Mouse (Mus musculus) neural tube, embryonic 12.5 days (tissue): ENCODE data around the gene Slc7a4. TPM values are rescaled to one million over a fixed set of nuclear protein-coding genes. Genes with fewer than 3 reads are reported as not detected.

Experiments
- ATAC-seq: fragments of 200-750 bp; cut with Nextera tagmentation; 2 replicates; pipeline ENCODE4 v1.8.0; 2017; ENCODE audit warnings: low read depth, mild to moderate bottlenecking, moderate TSS enrichment, moderate library complexity; ENCODE audit not compliant: low FRiP score
- H3K27ac ChIP-seq: fragments of 300-500 bp; sonication (generic); 2 replicates; pipeline ENCODE4 v1.5.1; 2016
- H3K27me3 ChIP-seq: fragments of 300-500 bp; sonication (generic); replicated peaks from 2 replicates; pipeline ENCODE4 v1.6.1; 2016; ENCODE audit warnings: mild to moderate bottlenecking
- H3K36me3 ChIP-seq: fragments of 300-500 bp; sonication (generic); 2 replicates; pipeline ENCODE4 v1.6.1; 2016; ENCODE audit warnings: mild to moderate bottlenecking
- H3K4me1 ChIP-seq: fragments of 300-500 bp; sonication (generic); 2 replicates; pipeline ENCODE4 v1.6.1; 2016
- H3K4me2 ChIP-seq: fragments of 300-500 bp; sonication (generic); replicated peaks from 2 replicates; pipeline ENCODE4 v1.6.1; 2016; ENCODE audit warnings: mild to moderate bottlenecking
- H3K4me3 ChIP-seq: fragments of 300-500 bp; sonication (generic); 2 replicates; pipeline ENCODE4 v1.5.1; 2016
- H3K9ac ChIP-seq: fragments of 300-500 bp; sonication (generic); 2 replicates; pipeline ENCODE4 v1.6.1; 2016; ENCODE audit warnings: mild to moderate bottlenecking
- H3K9me3 ChIP-seq: fragments of 300-500 bp; sonication (generic); 2 replicates; pipeline ENCODE4 v1.6.1; 2016; ENCODE audit warnings: mild to moderate bottlenecking
- WGBS: fragments of 180-500 bp; shearing (Covaris S2); methylation state at CpG from one replicate; pipeline ENCODE4 v1.1.7; 2016; 5-methylcytosine and 5-hydroxymethylcytosine counted together
- polyA plus RNA-seq: library from polyadenylated mRNA; unstranded; fragments of >200 nt; fragmentation: Nextera tagmentation; extraction: Ambion mirVana; gene quantifications from 2 replicates; pipeline ENCODE4 v1.2.1, GENCODE M21; 2016

The Slc7a4 gene
- polyA plus RNA-seq, 1 experiment from 2014 or later = 6.6 TPM

GRCm38 (mm10) chr16:17600944-17601562 lies 18.0 kb upstream of the Slc7a4 start:
- WGBS = 77% methylated on average over 3 of the region's 3 CpGs

GRCm38 (mm10) chr16:17590731-17591130 lies 7.7 kb upstream of the Slc7a4 start:
- H3K9me3 ChIP-seq = no peaks in the 10 kb centered on the region
- H3K4me3 ChIP-seq = no peak overlapping the region
- no peaks in the 10 kb centered on the region for H3K36me3 ChIP-seq
- no peaks in the 10 kb centered on the region for H3K27me3 ChIP-seq
- no peak overlapping the region for H3K9ac ChIP-seq
- H3K4me1 ChIP-seq = no peaks in the 10 kb centered on the region
- H3K4me2 ChIP-seq = no peak overlapping the region
- no peak overlapping the region for H3K27ac ChIP-seq
- ATAC-seq = no peak
- WGBS = 52% methylated on average over 2 of the region's 2 CpGs

More at GRCm38 (mm10) chr16:17600944-17601562, 18.0 kb upstream of the Slc7a4 start:
- Histone ChIP-seq H3K36me3 (no peaks in the 10 kb centered on the region), H3K9me3 (no peaks in the 10 kb centered on the region), H3K4me2 (no peak overlapping the region), H3K27me3 (no peaks in the 10 kb centered on the region), H3K4me1 (no peaks in the 10 kb centered on the region), H3K27ac (no peak overlapping the region), H3K4me3 (no peak overlapping the region), H3K9ac (no peak overlapping the region)
- no peak for ATAC-seq

- Histone ChIP-seq H3K36me3 (no peaks in the 10 kb centered on the region), H3K4me2 (no peak overlapping the region), H3K9ac (no peak overlapping the region), H3K4me3 (no peak overlapping the region), H3K27me3 (no peaks in the 10 kb centered on the region), H3K27ac (no peak overlapping the region), H3K9me3 (no peaks in the 10 kb centered on the region), H3K4me1 (no peaks in the 10 kb centered on the region)
- WGBS = 87% methylated on average over 7 of the region's 7 CpGs
- ATAC-seq = no peak
These were observed 1.5 kb upstream of the Slc7a4 start for GRCm38 (mm10) chr16:17584555-17584954.

- H3K9me3 ChIP-seq = no peaks in the 10 kb centered on the region
- peak overlapping the region; percentile 46 for H3K4me3 ChIP-seq
- H3K4me2 ChIP-seq = peak overlapping the region; percentile 73
- H3K36me3 ChIP-seq = no peaks in the 10 kb centered on the region
- ATAC-seq = no peak
- peaks cover 37% of the 10 kb centered on the region for H3K27me3 ChIP-seq
- H3K9ac ChIP-seq = peak overlapping the region; percentile 59
- H3K27ac ChIP-seq = no peak overlapping the region
- peaks cover 10% of the 10 kb centered on the region; the same call in 1 of the 2 replicates for H3K4me1 ChIP-seq
- WGBS = 13% methylated on average over 8 of the region's 8 CpGs
These were observed 6.2 kb downstream of the Slc7a4 start for GRCm38 (mm10) chr16:17576825-17577215.

DNA sequence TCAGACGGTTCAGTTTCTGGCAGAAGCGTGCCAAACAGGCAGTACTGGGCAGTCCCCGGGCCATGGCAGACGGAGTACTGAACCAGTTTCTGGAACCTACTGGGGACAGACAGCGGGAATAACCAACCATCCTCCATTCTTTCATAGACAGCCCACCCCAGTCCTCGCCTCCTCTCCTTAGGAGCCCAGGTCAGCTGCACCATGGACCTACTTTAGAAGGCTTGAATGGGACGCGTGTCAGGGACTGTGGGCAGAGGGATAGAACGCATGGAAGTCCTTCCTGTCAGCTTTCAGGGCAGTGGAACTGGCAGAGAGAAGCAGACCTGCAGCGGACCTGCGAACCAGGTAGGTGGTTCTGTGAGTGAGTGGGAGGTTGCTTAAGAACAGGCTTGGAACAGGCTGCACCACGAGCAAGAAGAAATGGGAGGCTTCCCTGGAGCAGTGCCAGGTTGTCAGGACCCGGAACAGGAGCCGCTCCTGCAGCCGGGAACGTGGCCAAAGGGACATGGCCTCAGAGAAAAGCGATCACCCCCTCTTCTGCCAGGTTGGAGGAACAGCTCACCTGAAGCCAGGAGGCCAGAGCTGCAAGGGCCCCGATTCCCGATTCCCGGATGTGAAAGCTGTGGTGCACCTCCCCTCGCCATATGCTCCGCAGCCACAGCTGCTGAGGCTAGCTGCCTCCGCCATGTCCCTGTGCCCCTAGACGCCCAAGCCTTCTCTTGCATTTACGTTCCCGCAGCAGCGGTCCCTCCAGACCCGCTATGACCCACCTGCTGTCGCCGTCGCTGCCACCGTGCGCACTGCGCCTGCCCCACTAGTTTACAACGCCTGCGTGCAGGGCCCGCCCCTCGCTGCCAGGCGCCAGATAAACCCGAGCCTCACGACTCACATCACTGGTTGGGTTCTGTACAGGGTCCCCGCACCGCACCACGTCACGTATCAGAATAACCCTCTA lies 6.9 kb downstream of the Slc7a4 start:
- no peaks in the 10 kb centered on the region for H3K36me3 ChIP-seq
- no peak overlapping the region; the same call in 1 of the 2 replicates for H3K27ac ChIP-seq
- H3K9ac ChIP-seq = peak overlapping the region; percentile 59
- ATAC-seq = peak; percentile 41; the same call in 1 of the 2 replicates
- peak overlapping the region; percentile 73 for H3K4me2 ChIP-seq
- H3K27me3 ChIP-seq = peaks cover 40% of the 10 kb centered on the region
- H3K9me3 ChIP-seq = no peaks in the 10 kb centered on the region
- H3K4me3 ChIP-seq = peak overlapping the region; percentile 46
- peaks cover 10% of the 10 kb centered on the region; the same call in 1 of the 2 replicates for H3K4me1 ChIP-seq
- WGBS = 14% methylated on average over 45 of the region's 45 CpGs

- 35% methylated on average over 4 of the region's 4 CpGs for WGBS
- Histone ChIP-seq H3K4me2 (no peak overlapping the region), H3K4me1 (peaks cover 10% of the 10 kb centered on the region), H3K9ac (no peak overlapping the region), H3K4me3 (no peak overlapping the region), H3K36me3 (no peaks in the 10 kb centered on the region), H3K27ac (no peak overlapping the region), H3K9me3 (no peaks in the 10 kb centered on the region), H3K27me3 (peaks cover 12% of the 10 kb centered on the region; the same call in 1 of the 2 replicates)
- ATAC-seq = no peak
These were observed 16.8 kb downstream of the Slc7a4 start for GRCm38 (mm10) chr16:17566186-17566585.

GRCm38 (mm10) chr16:17564771-17565170 lies 18.2 kb downstream of the Slc7a4 start:
- Histone ChIP-seq H3K9me3 (no peaks in the 10 kb centered on the region), H3K36me3 (no peaks in the 10 kb centered on the region), H3K27me3 (peaks cover 21% of the 10 kb centered on the region), H3K4me3 (no peak overlapping the region), H3K4me2 (no peak overlapping the region), H3K27ac (no peak overlapping the region), H3K4me1 (peaks cover 18% of the 10 kb centered on the region), H3K9ac (no peak overlapping the region)
- no peak for ATAC-seq
- WGBS = 71% methylated on average over 3 of the region's 3 CpGs

- Histone ChIP-seq H3K27me3 (peaks cover 21% of the 10 kb centered on the region), H3K4me2 (no peak overlapping the region)
These were observed 18.8 kb downstream of the Slc7a4 start for GRCm38 (mm10) chr16:17564221-17564620.

GRCm38 (mm10) chr16:17563580-17563979 lies 19.4 kb downstream of the Slc7a4 start:
- 39% methylated on average over 1 of the region's 1 CpGs for WGBS
- Histone ChIP-seq H3K27me3 (peaks cover 21% of the 10 kb centered on the region), H3K27ac (no peak overlapping the region), H3K36me3 (no peaks in the 10 kb centered on the region), H3K4me2 (no peak overlapping the region), H3K9me3 (no peaks in the 10 kb centered on the region), H3K9ac (no peak overlapping the region), H3K4me1 (peaks cover 24% of the 10 kb centered on the region), H3K4me3 (no peak overlapping the region)
- ATAC-seq = no peak

More at GRCm38 (mm10) chr16:17564221-17564620, 18.8 kb downstream of the Slc7a4 start:
- H3K4me1 ChIP-seq = peaks cover 18% of the 10 kb centered on the region
- no peak for ATAC-seq
- H3K36me3 ChIP-seq = no peaks in the 10 kb centered on the region
- no peaks in the 10 kb centered on the region for H3K9me3 ChIP-seq
- H3K27ac ChIP-seq = no peak overlapping the region
- WGBS = 81% methylated on average over 2 of the region's 2 CpGs
- H3K4me3 ChIP-seq = no peak overlapping the region
- H3K9ac ChIP-seq = no peak overlapping the region

DNA sequence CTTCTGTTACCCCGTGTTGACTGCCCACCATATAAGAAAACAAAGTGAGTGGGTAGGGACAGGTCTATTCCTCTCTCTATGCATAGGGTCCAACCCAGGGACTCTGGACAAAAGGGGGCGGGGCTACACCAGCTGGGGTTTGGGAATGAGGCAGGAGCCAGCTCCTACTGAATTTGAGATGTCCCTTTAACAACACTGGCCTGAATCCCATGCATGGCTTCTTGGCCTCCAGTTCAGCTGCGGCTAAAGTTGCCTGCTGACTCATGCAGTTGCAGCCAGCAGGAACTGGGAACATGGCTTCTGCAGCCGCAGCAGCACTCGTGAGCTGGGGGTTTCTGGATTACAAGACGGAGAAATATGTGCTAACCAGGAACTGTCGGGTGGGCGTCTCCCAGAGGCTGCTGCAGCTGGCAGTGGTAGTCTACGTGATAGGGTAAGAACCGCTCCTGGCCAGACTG lies 21.2 kb downstream of the Slc7a4 start, which contains the start of gene P2rx6:
Gene P2rx6, plus strand, starts transcription at position 135 of the 458 bp plus-strand sequence.
- H3K9ac ChIP-seq = no peak within 1 kb of the TSS
- H3K36me3 ChIP-seq = no peaks in the 10 kb centered on the region
- WGBS = 3% methylated on average over 10 of the region's 10 CpGs
- peak within 1 kb of the TSS; percentile 21 for H3K4me3 ChIP-seq
- no peak within 1 kb of the TSS for H3K27ac ChIP-seq
- peaks cover 25% of the 10 kb centered on the region for H3K27me3 ChIP-seq
- peak; percentile 12; the same call in 1 of the 2 replicates for ATAC-seq
- H3K4me1 ChIP-seq = peaks cover 31% of the 10 kb centered on the region
- peak within 1 kb of the TSS; percentile 57 for H3K4me2 ChIP-seq
- no peaks in the 10 kb centered on the region for H3K9me3 ChIP-seq

DNA sequence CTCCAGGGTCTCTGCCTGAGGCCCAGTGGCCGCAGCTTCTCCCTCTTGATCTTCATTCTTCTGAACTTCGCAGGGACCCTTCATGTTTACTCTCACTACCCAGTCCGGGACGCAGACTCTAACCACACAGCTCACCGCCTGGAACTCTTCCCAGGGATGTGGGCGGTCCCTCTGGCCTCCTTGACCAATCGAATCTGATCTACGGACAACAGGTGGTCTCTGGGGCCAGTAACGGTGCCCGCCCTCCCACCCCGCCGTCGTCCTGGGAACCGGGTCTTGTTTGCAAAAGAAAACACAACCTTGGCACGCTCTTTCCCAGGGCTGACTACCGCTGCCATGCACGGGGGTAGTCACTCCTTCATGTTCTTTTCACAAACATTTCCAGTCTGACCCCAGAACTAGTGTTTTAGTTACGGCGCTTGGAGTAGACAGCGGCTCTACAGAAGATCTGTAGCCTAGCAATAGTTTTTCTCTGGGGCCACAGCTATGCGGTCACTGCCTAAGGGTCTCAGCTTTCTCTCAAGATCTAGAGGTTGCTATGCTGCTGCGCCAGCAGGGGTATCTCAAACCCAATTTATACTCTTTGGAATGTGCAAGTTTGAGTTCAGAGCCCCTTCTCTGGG lies 21.8 kb downstream of the Slc7a4 start, which contains the start of gene Lrrc74b:
Gene Lrrc74b, minus strand, starts transcription at position 120 of the 623 bp plus-strand sequence.
- Histone ChIP-seq H3K27ac (no peak within 1 kb of the TSS), H3K27me3 (peaks cover 25% of the 10 kb centered on the region), H3K4me1 (peaks cover 31% of the 10 kb centered on the region), H3K9ac (no peak within 1 kb of the TSS), H3K4me3 (peak within 1 kb of the TSS; percentile 21), H3K4me2 (peak within 1 kb of the TSS; percentile 57), H3K9me3 (no peaks in the 10 kb centered on the region), H3K36me3 (no peaks in the 10 kb centered on the region)
- 1% methylated on average over 22 of the region's 22 CpGs for WGBS
- ATAC-seq = peak; percentile 65
